Mouse (Mus musculus): ENCODE data around the gene Btn2a2.

DNA sequence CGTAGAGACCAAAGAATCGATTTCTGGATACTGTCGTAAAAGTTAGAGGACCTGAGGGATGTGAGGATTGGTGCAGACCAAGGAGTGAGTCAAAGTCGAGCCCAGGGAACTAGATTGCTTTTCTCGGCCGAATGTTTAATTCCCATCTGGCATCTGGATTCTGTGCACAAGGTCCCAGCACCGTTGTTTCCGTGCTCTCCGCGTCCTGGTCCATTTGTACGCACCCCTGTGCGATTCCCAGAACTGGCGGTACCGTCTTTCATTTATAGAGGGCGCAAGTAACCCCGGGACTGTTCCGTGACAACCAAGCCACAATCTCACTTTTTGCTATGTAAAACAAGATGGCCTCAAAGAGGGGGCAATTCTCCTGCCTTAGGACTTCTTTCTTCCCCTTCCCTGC lies 57.9 kb downstream of the Btn2a2 start:
- peak; percentile 15 for TF ChIP-seq CTCF (conservative IDR thresholded peaks at IDR 0.05; ENCODE audit: low read length)
- no peak for TF ChIP-seq NANOG (IDR thresholded peaks at IDR 0.05; ENCODE audit: borderline replicate concordance, low read length)
- TF ChIP-seq POU5F1 (IDR thresholded peaks at IDR 0.05; ENCODE audit: borderline replicate concordance, low read length), result no peak

All from E14TG2a.4 (cell line).